Mouse (Mus musculus) thymus, adult 2 months (tissue): Measurements from ENCODE around the gene Prkg1.

ENCODE experiments used
- CTCF ChIP-seq: fragments of 200-500 bp; IDR thresholded peaks from 2 replicates; pipeline ENCODE4 v1.5.1; 2012; ENCODE audit warnings: mild to moderate bottlenecking, control low read depth, low read length, moderate library complexity, borderline replicate concordance; ENCODE audit not compliant: control insufficient read depth, poor library complexity, insufficient read depth; ENCODE audit errors: extremely low read depth
- POLR2A ChIP-seq: fragments of 200-500 bp; IDR thresholded peaks from 2 replicates; pipeline ENCODE4 v1.6.1; 2012; ENCODE audit warnings: mild to moderate bottlenecking, low read length, control low read depth, moderate library complexity; ENCODE audit not compliant: control insufficient read depth, poor library complexity, insufficient read depth; ENCODE audit errors: extremely low read depth

GRCm38 (mm10) chr19:31781077-31781476 is 16.2 kb upstream of the Prkg1 start:
- TF ChIP-seq POLR2A (no peak), CTCF (no peak)
